Mouse (Mus musculus): ENCODE measurements at regions not wholly inside any gene's neighbourhood (a gene's known extent, or its start where the extent isn't known, plus 50 kb on each side); places are given as distances from the start of the nearest gene placed in this dataset.

DNA sequence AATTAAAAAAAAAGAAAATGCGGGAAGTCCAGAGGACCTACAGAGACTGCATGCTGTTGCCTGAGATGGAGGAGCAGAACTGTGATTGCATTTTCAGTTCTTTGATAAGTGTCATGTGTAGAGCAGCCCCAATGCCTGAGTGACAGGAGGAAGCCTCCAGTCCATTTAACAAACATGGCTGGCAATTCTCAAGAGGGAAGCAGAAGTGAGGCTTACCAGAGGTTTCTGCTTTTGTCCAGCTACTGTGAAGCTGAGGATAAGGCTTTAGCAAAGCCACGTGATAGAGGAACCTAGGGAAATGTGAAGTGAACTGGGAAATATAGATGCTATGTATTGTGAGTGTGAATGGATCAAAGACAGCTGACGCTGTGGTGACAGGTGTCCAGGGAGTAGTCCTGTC, 56.6 kb downstream of the Sucnr1 start:
- DNase-seq (ENCODE audit: low read depth, low spot score) = no peak

DNA sequence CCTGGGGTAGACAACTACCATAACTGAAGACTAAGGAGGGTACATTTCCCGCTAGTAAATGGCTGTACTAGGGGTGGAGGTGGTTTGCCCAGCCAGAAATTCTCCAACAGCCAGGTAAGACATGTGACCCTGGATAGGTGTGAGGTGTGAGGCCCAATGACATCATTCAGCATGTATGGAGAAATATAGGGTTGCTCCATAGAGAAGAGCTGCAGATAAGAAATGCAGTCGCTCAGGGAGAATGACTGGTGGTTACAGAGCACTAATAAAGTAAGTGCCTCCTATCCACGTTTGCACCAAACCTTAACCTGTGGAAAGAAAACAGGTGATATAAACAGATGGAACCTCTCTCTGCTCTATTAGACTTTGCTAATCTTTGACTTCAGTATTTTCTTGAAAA, 78.2 kb downstream of the Sucnr1 start:
- DNase-seq (ENCODE audit: low read depth, low spot score) = no peak

GRCm38 (mm10) chr3:60167633-60168032, 86.0 kb downstream of the Sucnr1 start:
- no peak for DNase-seq (ENCODE audit: low read depth, low spot score)

- no peak for DNase-seq (ENCODE audit: low read depth, low spot score)
Measured at GRCm38 (mm10) chr3:60168135-60168926, 86.7 kb downstream of the Sucnr1 start.

DNA sequence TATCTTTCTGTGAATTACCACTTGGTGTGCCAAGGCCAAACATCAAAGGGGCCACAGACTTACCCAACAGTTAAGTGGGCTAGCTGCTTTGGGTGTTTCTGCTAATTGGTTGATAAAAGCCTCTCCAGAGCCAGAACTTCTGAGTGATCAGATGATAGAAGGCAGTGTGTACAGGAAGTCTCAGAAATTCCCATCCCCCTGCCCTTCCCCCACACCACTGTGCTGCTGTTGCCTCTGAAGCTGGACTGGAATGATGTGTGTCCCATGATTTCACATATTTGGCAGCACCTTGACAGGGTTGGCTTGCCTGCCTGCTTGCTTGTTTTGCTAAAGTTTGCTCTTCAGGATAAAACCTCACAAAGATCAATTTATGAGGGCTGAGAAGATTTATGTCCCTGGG, 87.9 kb downstream of the Sucnr1 start:
- DNase-seq (ENCODE audit: low read depth, low spot score) = peak; percentile 18

DNA sequence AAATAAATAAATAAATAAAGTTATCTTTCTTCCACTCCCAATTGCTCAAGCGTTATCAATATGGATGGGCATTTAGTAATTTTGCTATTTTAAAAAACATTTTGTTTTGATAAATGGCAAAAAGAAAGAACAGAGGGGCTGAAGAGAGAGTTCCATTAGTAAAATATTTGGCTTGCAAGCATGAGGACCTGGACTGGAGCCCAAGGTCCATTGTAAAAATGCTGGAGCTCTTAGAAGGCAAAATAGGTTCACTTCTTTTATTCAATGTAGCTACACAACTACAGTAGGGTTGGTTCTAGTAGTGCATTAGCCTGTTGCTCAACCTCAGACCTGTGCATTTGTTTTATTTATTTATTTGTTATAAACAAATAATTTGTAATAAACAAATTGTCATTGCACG, 102.8 kb downstream of the Sucnr1 start:
- no peak for DNase-seq (ENCODE audit: low read depth, low spot score)

- DNase-seq (ENCODE audit: low read depth, low spot score) = no peak
Measured at GRCm38 (mm10) chr3:60196031-60196430, 114.4 kb downstream of the Sucnr1 start.

- no peak for DNase-seq (ENCODE audit: low read depth, low spot score)
Measured at GRCm38 (mm10) chr3:60207936-60208335, 126.3 kb downstream of the Sucnr1 start.

- DNase-seq (ENCODE audit: low read depth, low spot score) = no peak
Measured at GRCm38 (mm10) chr3:60218938-60219337, 137.3 kb downstream of the Sucnr1 start.

DNA sequence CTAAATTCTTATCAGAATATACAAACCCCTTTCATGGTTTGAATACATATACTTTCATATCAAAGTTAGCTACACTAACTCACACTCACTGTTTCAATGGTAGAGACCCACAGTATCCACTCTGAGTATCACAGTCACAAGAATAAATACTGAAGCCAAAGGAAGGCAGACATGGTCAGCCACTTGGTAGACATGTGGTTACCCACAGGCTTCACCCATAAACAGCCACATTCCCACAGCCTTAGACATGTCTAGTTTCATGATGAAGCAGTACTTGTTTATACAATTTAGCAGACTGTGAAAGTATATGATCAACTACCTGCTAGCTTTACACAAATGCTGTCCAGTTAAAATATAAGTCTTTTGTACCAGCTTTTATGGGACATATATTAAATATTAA, 159.0 kb downstream of the Sucnr1 start:
- no peak for DNase-seq (ENCODE audit: low read depth, low spot score)

DNA sequence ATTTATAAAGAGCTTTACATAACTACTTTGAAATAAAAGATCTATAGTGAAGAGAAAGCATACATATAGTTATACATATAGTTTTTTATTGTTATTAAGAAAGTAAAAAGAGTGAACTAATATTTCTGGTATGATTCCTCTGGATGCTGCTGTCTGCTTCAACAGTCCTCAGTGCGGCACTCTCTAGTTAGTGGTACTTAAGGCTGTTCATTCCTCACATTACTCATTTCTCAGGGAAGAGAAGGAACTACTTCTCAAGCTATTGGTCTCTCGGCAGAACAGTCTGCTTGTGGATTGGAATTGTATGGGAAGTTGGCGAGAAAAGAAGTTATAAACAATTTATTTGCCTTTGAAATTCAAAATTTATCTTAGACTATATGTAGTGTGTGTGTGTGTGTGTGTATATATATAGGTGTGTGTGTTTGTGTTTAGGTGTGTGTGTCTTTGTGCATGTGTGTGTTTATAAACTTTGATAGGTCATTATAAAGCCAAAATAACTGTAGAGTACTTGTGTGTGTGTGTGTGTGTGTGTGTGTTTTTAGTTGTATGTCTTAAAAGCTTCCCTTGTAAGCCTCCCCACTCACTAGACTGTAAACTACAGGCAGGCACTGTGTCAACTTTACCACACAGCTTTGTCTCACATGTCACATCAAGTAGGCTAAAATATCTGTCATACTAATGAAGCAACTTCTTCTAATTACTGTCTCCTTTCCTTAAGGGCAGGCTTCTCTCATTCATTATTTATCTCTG, 185.2 kb downstream of the Sucnr1 start:
- no peak for DNase-seq (ENCODE audit: low read depth, low spot score)

DNA sequence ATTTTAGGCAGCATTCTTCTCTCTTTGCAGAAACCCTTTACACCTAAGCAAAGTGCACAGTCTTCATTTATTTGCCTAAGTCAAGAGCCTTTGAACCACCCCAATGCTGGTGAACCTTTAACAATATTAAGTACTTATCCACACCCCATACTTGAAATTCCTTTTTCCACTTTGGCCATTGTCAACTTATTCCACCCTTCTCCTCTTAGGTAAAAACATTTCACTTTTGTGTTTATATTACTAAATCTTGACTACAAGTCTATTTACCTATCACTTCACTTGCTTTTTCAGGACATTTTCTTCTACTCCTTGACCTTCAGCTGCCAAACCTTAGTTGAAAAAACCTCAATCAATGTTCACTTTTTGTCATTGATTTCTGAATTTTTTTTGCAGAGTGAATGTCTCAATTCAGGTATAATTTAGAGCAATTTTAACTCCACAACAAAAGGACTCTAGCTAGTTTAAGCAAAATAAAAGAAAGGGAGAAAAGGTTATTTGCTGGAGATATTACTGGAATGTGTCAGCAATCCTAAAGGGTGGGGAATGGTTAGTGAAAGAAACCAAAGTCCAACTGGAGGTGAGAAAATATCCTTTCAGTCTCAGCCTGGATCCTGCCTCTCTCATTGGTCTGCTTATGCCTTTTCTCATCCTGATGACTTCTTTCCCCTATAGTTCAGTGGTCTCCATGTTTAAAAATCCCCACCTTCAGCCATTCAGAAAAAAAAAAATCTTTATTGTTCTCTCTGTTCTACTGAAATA, 185.9 kb downstream of the Sucnr1 start:
- no peak for DNase-seq (ENCODE audit: low read depth, low spot score)

DNA sequence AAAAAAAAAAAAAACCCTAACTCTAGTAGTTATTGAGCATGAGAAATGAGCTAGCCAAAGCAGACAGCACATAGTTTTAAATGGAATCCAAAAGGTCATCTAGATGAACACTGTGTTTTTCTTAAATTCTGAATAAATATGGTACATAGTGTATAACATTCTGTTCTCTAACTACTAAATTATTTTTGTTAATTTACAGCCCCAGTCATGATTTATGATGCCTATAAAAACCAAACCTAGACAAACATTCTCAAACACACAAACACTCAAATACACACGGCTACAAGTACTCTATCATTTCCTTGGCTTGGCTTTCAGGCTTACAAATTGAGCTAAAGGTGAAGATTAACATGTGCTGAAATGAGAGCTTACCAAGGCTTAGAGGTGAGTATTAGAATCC, 188.8 kb downstream of the Sucnr1 start:
- peak; percentile 17 for DNase-seq (ENCODE audit: low read depth, low spot score)

GRCm38 (mm10) chr3:60273744-60274143, 192.1 kb downstream of the Sucnr1 start:
- no peak for DNase-seq (ENCODE audit: low read depth, low spot score)

DNA sequence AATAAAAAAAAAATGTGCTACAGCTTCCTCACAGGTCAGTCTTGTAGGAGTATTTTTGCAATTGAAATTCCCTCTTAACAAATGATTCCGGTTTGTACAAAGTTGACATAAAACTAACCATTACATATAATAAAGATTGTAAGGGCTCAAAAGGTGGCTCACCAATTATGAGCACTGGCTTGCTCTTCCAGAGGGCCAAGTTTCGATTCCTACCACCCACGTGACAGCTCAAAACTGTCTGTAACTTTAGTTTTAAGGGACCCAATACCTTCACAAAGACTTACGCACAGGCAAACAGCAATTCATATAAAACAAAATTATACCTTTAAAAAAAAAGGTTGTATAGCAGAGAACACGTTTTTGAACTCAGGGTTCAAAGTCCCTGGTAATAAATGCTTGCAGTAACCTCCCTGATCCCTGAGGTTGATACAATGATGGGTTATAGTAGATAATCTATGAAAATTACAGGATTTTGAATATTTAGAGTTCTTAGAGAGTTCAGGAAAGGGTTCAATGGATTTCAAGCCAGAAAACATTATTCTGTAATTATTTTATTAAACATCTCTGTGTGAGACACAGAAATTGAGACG, 193.7 kb downstream of the Sucnr1 start:
- DNase-seq (ENCODE audit: low read depth, low spot score) = no peak

- DNase-seq (ENCODE audit: low read depth, low spot score) = no peak
Measured at GRCm38 (mm10) chr3:60277791-60278190, 194.8 kb upstream of the Mbnl1 start.

GRCm38 (mm10) chr3:60281229-60281628, 191.4 kb upstream of the Mbnl1 start:
- no peak for DNase-seq (ENCODE audit: low read depth, low spot score)

DNA sequence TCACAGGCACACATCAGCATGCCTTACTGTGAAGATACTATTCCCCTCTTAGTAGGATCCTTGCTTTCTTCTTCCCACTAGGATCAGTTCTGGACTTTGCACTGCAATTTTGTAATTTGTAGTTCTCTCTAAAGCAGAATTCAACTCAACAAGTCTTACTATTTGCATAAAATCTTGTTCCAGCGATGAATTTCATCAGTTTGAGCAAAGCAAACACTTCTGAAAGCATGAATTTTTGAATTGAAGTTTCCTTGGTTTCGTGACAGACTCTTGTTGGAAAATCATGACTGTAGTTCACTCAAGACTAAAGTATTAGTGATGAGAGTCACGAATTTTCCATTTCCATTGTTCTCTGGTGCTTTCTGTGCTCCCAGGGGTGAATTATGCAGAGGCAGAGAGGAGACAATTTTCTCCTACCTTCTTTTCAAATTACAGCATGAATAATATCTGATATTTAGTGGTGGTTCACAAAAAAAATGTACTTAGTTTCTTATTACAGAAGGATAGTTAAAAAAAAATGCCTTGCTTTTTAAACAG, 190.6 kb upstream of the Mbnl1 start:
- DNase-seq (ENCODE audit: low read depth, low spot score) = no peak

GRCm38 (mm10) chr3:60292142-60292541, 180.5 kb upstream of the Mbnl1 start:
- DNase-seq (ENCODE audit: low read depth, low spot score) = no peak

DNA sequence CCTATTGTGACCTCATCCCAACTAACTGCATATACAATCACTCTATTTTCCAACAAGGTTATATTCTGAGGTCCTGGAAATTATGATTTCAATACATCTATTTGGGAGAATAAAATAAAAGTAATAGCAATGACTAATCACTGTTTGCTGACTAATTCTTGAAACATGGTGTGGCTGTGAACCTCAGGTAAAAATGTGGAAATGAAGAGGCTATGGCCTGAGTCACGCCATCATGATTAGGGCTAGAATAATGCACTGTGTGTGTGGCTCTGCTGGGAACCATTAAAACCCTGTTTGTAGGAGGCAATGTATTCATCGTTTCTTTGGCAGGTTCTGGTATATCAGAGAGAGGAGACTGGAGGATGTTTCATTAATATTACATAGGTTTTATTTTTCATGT, 179.7 kb upstream of the Mbnl1 start:
- no peak for DNase-seq (ENCODE audit: low read depth, low spot score)

GRCm38 (mm10) chr3:60305399-60305798, 167.2 kb upstream of the Mbnl1 start:
- no peak for DNase-seq (ENCODE audit: low read depth, low spot score)

GRCm38 (mm10) chr3:60310402-60310801, 162.2 kb upstream of the Mbnl1 start:
- no peak for DNase-seq (ENCODE audit: low read depth, low spot score)

Data from forelimb bud, embryonic 11.5 days (tissue).